In genomic region chr6:104028439-104029091, GRCm38 (mm10) we compare ENCODE assay signal across 8 mouse cellular contexts.
A peak's percentile ranks its signal among the peaks of the same experiment; 100 is the strongest.
DNase-seq lines count a peak whose midpoint lies in the region; ATAC-seq and TF ChIP-seq lines count a peak whose summit lies in the region.

No protein-coding gene starts in this region.

- no peaks in the 10 kb centered on the region for H3K4me1 ChIP-seq in embryonic facial prominence, embryonic 13.5 days
- no peaks in the 10 kb centered on the region for H3K4me1 ChIP-seq in hindbrain, postnatal 0 days (ENCODE audit: insufficient read depth, low read length)
- H3K4me1 ChIP-seq in midbrain, embryonic 10.5 days: no peaks in the 10 kb centered on the region
- H3K4me1 ChIP-seq in stomach, embryonic 15.5 days: no peaks in the 10 kb centered on the region

- intact Hi-C loops in left cerebral cortex, adult 2 months (cut with DNase I): loop anchor here (2.0 to 10.0 kb wide), 4 partner anchors 196 to 1370 kb away; no protein-coding TSS in a partner anchor

- H3K27me3 ChIP-seq in embryonic facial prominence, embryonic 13.5 days: no peaks in the 10 kb centered on the region
- H3K27me3 ChIP-seq in hindbrain, postnatal 0 days (ENCODE audit: insufficient read depth, low read length): no peaks in the 10 kb centered on the region
- H3K27me3 ChIP-seq in midbrain, embryonic 10.5 days (ENCODE audit: low read depth, poor library complexity, severe bottlenecking): no peaks in the 10 kb centered on the region
- no peaks in the 10 kb centered on the region for H3K27me3 ChIP-seq in stomach, embryonic 15.5 days (replicated peaks)

- no peaks in the 10 kb centered on the region for H3K9me3 ChIP-seq in embryonic facial prominence, embryonic 13.5 days
- H3K9me3 ChIP-seq in hindbrain, postnatal 0 days (ENCODE audit: low read length): no peaks in the 10 kb centered on the region
- H3K9me3 ChIP-seq in midbrain, embryonic 10.5 days (replicated peaks): no peaks in the 10 kb centered on the region
- H3K9me3 ChIP-seq in stomach, embryonic 15.5 days: no peaks in the 10 kb centered on the region

- peak; percentile 89 for TF ChIP-seq CTCF in hindbrain, postnatal 0 days (IDR thresholded peaks at IDR 0.05; ENCODE audit: low read depth)
- TF ChIP-seq CTCF in left cerebral cortex, adult 2 months (IDR thresholded peaks at IDR 0.05): peak; percentile 80

- H3K36me3 ChIP-seq in embryonic facial prominence, embryonic 13.5 days: no peaks in the 10 kb centered on the region
- no peaks in the 10 kb centered on the region for H3K36me3 ChIP-seq in hindbrain, postnatal 0 days (ENCODE audit: insufficient read depth, low read length)
- no peaks in the 10 kb centered on the region for H3K36me3 ChIP-seq in midbrain, embryonic 10.5 days
- H3K36me3 ChIP-seq in stomach, embryonic 15.5 days: no peaks in the 10 kb centered on the region

- H3K4me2 ChIP-seq in embryonic facial prominence, embryonic 13.5 days: peak overlapping the region; percentile 35; the same call in 1 of the 2 replicates
- peak overlapping the region; percentile 34 for H3K4me2 ChIP-seq in hindbrain, postnatal 0 days (ENCODE audit: low read depth, low read length)
- H3K4me2 ChIP-seq in stomach, embryonic 15.5 days: no peak overlapping the region

- DNase-seq in heart, adult 18-20 months: peak; percentile 4 to 36
- DNase-seq in heart, adult 9 months (ENCODE audit: low spot score in 2 of 2): no peak
- peak; percentile 15 to 30 for DNase-seq in adrenal gland, postnatal 4 days (ENCODE audit: low spot score in 2 of 2)
- peak; percentile 95 for DNase-seq in hindbrain, postnatal 0 days (ENCODE audit: low spot score)
- peak; percentile 79 to 86 for DNase-seq in left cerebral cortex, adult 2 months (ENCODE audit: extremely low spot score in 1 of 2, low spot score in 2 of 2)
- peak; percentile 72 for DNase-seq in midbrain, embryonic 10.5 days (ENCODE audit: low spot score)

- no peak for ATAC-seq in embryonic facial prominence, embryonic 13.5 days (ENCODE audit: insufficient number of reproducible peaks, insufficient read depth, low FRiP score, low TSS enrichment, low read depth)
- peak; percentile 71 for ATAC-seq in hindbrain, postnatal 0 days
- peak; percentile 22; the same call in 1 of the 2 replicates for ATAC-seq in stomach, embryonic 15.5 days (ENCODE audit: insufficient read depth, low FRiP score, low read depth)

- no peak overlapping the region for H3K9ac ChIP-seq in embryonic facial prominence, embryonic 13.5 days
- H3K9ac ChIP-seq in hindbrain, postnatal 0 days (replicated peaks; ENCODE audit: low read length): no peak overlapping the region
- no peak overlapping the region for H3K9ac ChIP-seq in stomach, embryonic 15.5 days

- no peak overlapping the region for H3K27ac ChIP-seq in embryonic facial prominence, embryonic 13.5 days
- no peak overlapping the region for H3K27ac ChIP-seq in hindbrain, postnatal 0 days
- no peak overlapping the region for H3K27ac ChIP-seq in left cerebral cortex, adult 2 months
- no peak overlapping the region for H3K27ac ChIP-seq in midbrain, embryonic 10.5 days (replicated peaks)
- no peak overlapping the region for H3K27ac ChIP-seq in stomach, embryonic 15.5 days

- no peak overlapping the region for H3K4me3 ChIP-seq in embryonic facial prominence, embryonic 13.5 days
- H3K4me3 ChIP-seq in hindbrain, postnatal 0 days (ENCODE audit: low read length): no peak overlapping the region
- no peak overlapping the region for H3K4me3 ChIP-seq in left cerebral cortex, adult 2 months
- H3K4me3 ChIP-seq in midbrain, embryonic 10.5 days: no peak overlapping the region
- no peak overlapping the region for H3K4me3 ChIP-seq in stomach, embryonic 15.5 days (replicated peaks)

- WGBS in embryonic facial prominence, embryonic 13.5 days: 7% methylated on average over 9 of the region's 9 CpGs
- WGBS in hindbrain, postnatal 0 days: 8% methylated on average over 9 of the region's 9 CpGs
- 12% methylated on average over 9 of the region's 9 CpGs for WGBS in midbrain, embryonic 10.5 days
- WGBS in stomach, embryonic 15.5 days: 8% methylated on average over 9 of the region's 9 CpGs

Comparison
In these comparisons a context has a peak if more than half of its experiments do, and no peak if none do; other contexts are left out.
1. DNase-seq: peak in heart, adult 18-20 months (2 of 2), adrenal gland, postnatal 4 days (2 of 2), hindbrain, postnatal 0 days (single experiment), left cerebral cortex, adult 2 months (2 of 2) and midbrain, embryonic 10.5 days (single experiment); none in heart, adult 9 months (0 of 2).